Mouse (Mus musculus) splenic B cell, adult 2 months (primary cell): Measurements from ENCODE around the gene Mettl2.
"Not testable (repeated sequence)": the region's sequence is repeated elsewhere in the genome, so short reads cannot be mapped to it uniquely, and the experiment has no call there.

Experiments used
- DNase-seq: peaks from one replicate; pipeline ENCODE4 v3.0.0-alpha.2; 2011; ENCODE audit warnings: low read depth, low spot score
- H3K27me3 ChIP-seq: 2 replicates; pipeline ENCODE4 v1.6.1; 2012; ENCODE audit warnings: mild to moderate bottlenecking, low read length, moderate library complexity, mixed read lengths; ENCODE audit not compliant: control insufficient read depth, poor library complexity, insufficient read depth, severe bottlenecking
- H3K36me3 ChIP-seq: 2 replicates; pipeline ENCODE4 v1.6.1; 2012; ENCODE audit warnings: mild to moderate bottlenecking, low read length, moderate library complexity, mixed read lengths; ENCODE audit not compliant: control insufficient read depth, poor library complexity, insufficient read depth, severe bottlenecking

Gene Mettl2

DNA sequence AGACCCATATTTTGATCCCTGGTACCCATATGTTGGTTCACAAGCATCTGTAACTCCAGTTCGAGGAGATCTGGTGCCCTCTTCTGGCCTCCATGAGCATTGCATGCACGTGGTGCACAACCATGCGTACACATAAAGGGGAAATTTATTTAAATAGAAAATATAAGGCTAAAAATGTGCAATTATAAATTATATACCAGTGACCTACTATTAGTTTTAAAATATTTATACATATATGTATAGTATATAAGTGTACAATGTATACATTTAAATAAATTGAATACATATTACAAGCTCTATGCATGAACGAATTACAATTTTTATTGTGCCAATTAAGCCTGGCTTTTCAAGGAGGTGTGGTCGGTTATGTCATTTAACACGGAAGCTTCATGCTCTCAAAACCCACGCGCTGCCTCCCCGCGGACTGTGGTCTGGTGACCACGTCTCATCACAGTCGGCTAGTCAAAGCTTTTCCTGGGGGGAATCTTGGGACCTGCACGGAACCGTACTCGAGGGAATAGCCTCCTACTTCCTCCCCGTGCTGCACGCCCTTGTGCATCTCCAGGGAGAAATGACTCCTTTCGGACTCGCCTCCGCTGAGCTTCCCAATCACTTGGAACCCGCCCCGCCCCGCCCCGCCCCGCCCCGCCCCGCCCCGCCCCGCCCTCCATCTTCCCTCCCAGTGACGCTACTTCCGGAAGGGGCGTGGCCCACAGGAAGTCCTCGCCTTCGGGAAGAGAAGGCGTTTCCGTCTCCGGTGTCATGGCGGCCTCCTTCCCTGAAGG lies at the start of gene Mettl2:
Mettl2 (plus strand) TSS at position 691 of the 785 bp plus-strand sequence.
- DNase-seq, result peak; percentile 90
- H3K36me3 ChIP-seq, result no peaks in the 10 kb centered on the region
- no peaks in the 10 kb centered on the region for H3K27me3 ChIP-seq

DNA sequence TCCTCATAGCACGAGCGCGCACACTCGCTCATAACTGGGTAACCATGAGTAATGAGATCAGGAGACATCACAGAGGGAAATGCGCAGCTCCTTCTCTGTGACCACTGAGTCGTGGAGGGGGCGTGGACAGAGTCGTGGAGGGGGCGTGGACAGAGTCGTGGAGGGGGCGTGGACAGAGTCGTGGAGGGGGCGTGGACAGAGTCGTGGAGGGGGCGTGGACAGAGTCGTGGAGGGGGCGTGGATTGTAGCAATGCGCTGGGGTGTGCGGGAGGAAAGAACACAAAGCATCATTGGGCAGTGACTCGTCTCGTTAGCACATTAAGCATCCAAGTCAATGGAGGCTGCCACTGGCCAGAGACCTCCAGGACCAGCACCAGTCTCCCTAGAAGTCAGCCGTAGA lies 13.8 kb upstream of the Mettl2 start:
- DNase-seq, H3K36me3 ChIP-seq, H3K27me3 ChIP-seq: not testable (repeated sequence)

DNA sequence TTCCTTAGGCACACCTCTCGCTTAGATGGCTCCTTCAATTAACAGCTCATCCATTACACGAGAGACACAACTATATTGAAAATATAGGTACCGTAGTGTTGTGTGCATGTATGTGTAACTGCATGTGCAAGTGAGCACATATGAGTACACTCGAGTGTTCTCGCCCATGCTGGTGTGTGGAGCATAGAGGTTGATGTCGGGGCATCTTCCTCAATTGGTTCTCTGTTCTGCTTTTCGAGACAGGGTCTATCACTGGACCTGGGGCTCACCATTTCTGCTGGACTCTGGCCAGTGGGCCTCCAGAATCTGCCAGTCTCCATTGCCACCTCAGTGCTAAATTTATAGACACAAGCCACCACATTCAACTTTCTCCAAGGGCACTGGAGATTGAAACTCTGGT lies 8.4 kb upstream of the Mettl2 start:
- Histone ChIP-seq H3K36me3 (no peaks in the 10 kb centered on the region), H3K27me3 (0 out of 2 replicates have a peak, but pooled peaks cover 2% of the 10 kb centered on the region)
- no peak for DNase-seq

DNA sequence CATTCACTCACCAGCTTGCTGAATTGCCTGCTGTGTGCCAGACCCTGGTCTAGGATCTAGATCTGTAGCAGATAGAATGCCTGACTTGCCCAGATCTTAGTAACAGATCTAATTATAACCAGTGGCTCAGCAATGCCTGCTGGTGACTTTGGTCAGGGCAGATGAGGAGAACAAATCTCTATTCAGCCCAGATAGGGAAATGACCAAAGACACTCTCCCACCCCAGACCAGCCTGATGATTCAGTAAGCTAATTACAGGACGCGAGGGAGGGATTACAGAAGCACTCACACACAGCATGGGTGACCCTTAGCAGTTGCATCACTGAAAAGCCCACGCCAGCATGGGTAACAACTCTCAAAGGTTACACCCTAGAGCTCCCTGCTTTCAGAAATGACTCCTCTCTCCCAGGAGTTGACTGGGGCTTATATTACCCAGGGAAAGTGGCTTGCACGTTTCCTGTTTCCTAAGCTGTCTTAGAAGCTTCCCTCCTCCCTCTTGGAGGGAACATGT lies 5.6 kb upstream of the Mettl2 start:
- DNase-seq, result no peak
- H3K27me3 ChIP-seq, result 0 out of 2 replicates have a peak, but pooled peaks cover 2% of the 10 kb centered on the region

DNA sequence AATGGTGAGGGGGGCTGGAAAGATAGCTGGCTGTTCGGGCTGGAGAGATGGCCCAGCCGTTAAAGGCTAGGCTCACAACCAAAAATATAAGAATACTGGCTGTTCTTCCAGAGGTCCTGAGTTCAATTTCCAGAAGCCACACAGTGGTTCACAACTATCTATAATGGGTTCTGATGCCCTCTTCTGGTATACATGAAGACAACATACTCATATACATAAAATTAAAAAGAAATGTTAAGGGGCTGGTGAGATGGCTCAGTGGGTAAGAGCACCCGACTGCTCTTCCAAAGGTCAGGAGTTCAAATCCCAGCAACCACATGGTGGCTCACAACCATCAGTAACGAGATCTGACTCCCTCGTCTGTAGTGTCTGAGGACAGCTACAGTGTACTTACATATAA lies 4.4 kb upstream of the Mettl2 start:
- not testable (repeated sequence) for H3K36me3 ChIP-seq, H3K27me3 ChIP-seq, DNase-seq

More for the DNA sequence above, 5.6 kb upstream of the Mettl2 start:
- H3K36me3 ChIP-seq, result no peaks in the 10 kb centered on the region

DNA sequence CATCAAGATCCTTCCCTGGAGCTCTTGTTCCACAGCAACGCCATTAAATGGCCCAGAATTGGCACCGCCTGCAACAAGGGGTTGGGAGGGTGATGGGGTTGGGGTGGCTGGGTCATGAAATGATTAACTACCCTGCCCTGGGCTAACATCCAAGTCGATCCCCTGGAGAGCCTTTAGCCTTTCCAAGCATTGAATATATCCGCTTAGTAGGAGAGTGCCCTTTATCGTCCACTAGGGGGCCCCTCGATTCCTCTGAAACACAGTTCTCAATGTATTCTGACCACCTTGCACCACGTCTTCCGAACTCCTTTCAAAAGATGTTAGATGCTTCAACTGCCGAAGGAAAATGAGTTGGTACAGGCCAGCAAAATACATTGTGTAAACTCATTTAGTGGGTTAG lies 2.2 kb upstream of the Mettl2 start:
- no peaks in the 10 kb centered on the region for H3K27me3 ChIP-seq
- no peaks in the 10 kb centered on the region for H3K36me3 ChIP-seq
- DNase-seq, result peak; percentile 66

DNA sequence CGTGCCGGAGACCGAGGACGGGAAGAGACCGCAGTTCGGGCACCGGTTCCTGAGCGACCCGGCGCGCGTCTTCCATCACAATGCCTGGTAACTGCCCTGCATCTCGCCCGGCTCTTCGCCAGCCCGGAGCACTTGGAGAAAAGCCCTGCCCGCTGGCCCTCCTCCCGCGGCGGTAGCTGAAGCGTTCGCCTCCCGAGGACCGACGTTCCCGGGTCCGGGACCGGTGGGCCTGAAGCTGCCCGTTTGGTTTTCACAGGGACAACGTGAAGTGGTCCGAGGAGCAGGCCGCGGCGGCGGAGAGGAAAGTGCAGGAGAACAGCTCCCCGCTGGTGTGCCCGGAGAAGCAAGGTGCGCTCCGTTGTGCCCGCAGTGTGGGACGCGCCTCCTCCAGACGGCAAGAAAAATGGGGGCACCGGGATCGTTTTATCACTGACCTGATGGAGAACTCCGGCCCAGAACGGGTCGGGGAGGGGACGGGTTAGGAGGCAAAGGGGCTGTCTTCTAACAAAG lies 350 bp downstream of the Mettl2 start:
- Histone ChIP-seq H3K27me3 (no peaks in the 10 kb centered on the region), H3K36me3 (no peaks in the 10 kb centered on the region)
- no peak for DNase-seq

DNA sequence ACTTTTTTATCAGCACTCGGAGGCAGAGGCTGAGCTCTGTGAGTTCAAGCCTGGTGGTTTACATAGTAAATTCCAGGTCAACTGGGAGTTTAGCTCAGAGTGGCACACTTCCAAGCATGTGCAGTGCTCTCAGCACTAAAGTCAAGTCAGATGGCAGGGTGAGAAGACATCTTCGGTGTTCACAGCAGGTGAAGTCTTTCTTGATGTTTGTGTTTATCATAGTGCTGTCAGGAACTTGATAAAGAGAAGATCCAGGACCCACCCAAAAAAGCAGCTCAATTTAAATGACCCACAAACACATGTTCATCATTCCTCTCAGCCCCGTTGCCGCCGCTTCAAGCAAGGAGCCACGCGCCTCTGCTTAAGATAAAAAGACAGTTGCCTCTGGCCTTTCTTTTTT lies 9.5 kb downstream of the Mettl2 start:
- no peak for DNase-seq
- peaks cover 13% of the 10 kb centered on the region for H3K36me3 ChIP-seq

DNA sequence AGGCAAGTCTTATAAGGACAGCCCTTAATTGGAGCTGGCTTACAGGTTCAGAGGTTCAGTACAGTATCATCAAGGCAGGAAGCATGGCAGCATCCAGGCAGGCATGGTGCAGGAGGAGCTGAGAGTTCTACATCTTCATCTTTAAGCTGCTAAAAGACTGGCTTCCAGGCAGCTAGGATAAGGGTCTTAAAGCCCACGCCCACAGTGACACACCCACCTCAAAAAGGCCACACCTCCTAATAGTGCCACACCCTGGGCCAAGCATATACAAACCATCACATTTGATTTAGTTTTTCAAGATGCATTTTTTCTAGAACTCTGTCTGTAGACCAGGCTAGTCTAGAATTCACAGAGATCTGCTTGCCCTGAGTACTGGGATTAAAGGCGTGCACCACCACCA lies 11.0 kb downstream of the Mettl2 start:
- not testable (repeated sequence) for DNase-seq

More for the DNA sequence above, 9.5 kb downstream of the Mettl2 start:
- H3K27me3 ChIP-seq, result no peaks in the 10 kb centered on the region

DNA sequence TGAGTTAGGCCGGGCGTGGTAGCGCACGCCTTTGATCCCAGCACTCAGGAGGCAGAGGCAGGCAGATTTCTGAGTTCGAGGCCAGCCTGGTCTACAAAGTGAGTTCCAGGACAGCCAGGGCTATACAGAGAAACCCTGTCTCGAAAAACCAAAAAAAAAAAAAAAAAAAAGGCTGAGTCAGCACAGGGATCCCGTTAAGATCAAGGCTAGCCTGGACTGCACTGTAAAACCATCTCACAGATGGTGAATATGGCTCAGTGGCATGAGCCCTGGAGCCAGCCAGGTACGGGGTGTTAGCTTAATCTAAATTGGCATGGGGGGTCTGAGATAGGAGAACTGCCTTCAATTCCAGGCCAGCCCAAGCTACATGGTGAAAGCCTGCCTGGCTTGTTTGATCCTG lies 14.3 kb downstream of the Mettl2 start:
- peaks cover 11% of the 10 kb centered on the region for H3K36me3 ChIP-seq
- DNase-seq, H3K27me3 ChIP-seq: not testable (repeated sequence)

More for the DNA sequence above, 11.0 kb downstream of the Mettl2 start:
- not testable (repeated sequence) for H3K27me3 ChIP-seq
- H3K36me3 ChIP-seq, result peaks cover 16% of the 10 kb centered on the region

DNA sequence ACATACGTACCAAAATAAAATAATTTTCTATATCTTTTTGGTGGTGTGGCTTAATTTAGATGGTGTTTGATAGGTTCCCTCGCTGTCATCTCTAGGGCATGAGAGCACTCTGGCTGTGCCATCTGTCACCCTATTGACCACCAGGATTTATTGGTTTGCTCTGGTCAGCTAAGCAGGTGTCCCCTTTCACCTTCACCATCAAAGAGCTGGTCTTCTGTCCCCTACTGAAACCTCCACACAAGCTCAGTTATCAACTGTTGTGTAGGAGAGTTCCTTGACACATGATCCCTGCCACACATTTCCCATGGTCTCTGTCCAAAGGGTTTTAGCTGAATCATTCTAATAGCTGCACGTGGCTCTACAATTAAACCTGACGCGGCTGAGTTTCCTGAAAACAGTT lies 14.9 kb downstream of the Mettl2 start:
- Histone ChIP-seq H3K27me3 (no peaks in the 10 kb centered on the region), H3K36me3 (peaks cover 11% of the 10 kb centered on the region)
- DNase-seq, result no peak

DNA sequence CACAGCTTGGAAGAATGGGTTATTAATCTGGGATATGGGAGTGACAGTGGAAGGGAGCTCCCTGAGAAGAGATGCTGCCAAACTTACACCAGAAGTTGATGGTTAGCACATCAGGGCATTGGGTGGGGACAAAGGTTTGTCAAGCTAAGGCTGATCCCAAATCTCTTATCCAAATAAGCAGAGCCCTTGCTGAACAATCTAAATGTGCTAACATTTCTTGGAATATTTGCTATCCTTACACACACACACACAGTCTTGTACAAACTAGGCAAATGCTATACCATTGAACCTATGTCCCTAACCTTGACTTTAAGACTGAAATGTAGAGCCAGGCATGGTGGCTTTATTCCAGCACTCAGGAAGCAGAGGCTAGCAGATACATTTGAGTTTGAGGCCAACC lies 17.3 kb downstream of the Mettl2 start:
- no peak for DNase-seq
- Histone ChIP-seq H3K36me3 (peaks cover 9% of the 10 kb centered on the region), H3K27me3 (no peaks in the 10 kb centered on the region)

DNA sequence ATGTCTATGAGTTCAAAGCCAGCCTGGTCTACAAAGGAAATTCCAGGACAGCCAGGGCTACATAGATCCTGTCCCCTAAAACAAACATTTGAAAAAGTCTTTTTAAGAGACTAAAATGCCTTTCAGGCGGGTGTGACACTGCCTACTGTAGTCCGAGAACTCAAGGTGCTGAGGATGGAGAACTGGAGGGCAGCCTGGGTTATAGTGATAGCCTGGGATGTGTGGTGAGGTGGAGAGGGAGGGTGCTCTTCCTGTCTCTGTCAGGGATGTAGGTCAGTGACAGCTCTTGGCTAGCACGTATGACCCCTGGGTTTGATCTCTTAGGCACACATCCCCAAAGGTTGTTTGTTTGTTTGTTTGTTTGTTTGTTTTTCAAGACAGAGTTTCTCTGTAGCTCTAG lies 17.9 kb downstream of the Mettl2 start:
- no peaks in the 10 kb centered on the region for H3K27me3 ChIP-seq
- peaks cover 9% of the 10 kb centered on the region for H3K36me3 ChIP-seq
- DNase-seq, result no peak

DNA sequence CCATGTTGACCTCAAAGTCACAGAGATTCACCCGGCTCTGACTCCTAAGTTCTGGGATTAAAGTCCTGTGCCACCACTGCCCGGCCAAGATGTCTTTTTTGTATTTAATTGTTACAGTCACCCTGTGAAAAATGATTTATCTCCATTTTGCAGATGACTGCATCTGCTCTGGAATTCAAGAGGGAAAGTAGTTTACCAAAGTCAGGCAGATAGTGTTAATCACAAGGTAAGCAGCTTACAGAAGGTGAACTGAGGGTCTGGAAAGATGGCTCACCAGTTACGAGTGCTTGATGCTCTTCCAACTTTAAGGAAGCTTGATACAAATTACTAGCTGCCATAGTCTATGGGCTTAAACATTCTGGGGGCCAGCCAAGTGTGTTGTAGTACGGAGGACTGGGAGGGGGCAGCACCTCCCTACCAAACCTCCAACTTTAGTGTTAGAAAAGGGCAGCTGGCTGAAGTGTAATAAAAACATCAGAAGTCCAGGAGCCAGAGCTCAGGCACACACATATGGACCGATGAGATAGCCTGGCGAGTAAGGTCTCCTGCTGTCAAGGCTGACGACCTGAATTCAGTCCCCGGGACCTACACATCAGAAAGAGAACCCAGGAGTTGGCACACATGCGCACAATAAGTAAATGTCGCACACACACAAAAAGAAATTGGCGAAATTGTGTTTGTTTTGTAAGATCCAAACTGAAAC lies 18.4 kb downstream of the Mettl2 start:
- no peak for DNase-seq
- Histone ChIP-seq H3K27me3 (no peaks in the 10 kb centered on the region), H3K36me3 (peaks cover 7% of the 10 kb centered on the region)

DNA sequence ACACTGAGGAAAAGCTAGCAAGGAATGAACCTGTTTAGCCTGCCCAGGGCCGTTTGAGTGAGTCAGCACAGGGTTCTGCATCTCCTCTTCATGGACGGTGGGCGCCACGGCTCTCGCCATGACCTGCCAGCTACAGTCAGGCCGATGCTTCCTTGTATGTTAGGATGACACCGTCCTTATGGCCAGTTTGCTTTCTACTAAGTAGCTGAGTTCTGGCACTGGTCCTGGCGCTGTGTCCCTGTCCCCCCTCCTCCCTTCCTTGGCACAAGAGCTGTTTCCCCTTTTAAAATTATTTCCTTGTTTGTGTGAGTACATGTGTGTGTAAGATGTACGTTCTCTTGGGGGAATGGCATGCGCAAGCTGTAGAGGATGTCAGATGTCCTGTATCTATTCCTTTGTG lies 19.0 kb downstream of the Mettl2 start:
- Histone ChIP-seq H3K27me3 (no peaks in the 10 kb centered on the region), H3K36me3 (peaks cover 3% of the 10 kb centered on the region; the same call in 1 of the 2 replicates)
- no peak for DNase-seq
